Mouse (Mus musculus) megakaryocyte, embryonic 14.5 days (primary cell): ENCODE measurements around the gene Dok4.

ENCODE experiments used
- FLI1 ChIP-seq: IDR thresholded peaks from 2 replicates; pipeline ENCODE4 v1.6.1; 2012; ENCODE audit warnings: low read length, inconsistent platforms, mixed read lengths
- GATA1 ChIP-seq: IDR thresholded peaks from 3 replicates; pipeline ENCODE4 v1.6.1; 2012; ENCODE audit warnings: mixed read lengths, low read length, inconsistent platforms, borderline replicate concordance

DNA sequence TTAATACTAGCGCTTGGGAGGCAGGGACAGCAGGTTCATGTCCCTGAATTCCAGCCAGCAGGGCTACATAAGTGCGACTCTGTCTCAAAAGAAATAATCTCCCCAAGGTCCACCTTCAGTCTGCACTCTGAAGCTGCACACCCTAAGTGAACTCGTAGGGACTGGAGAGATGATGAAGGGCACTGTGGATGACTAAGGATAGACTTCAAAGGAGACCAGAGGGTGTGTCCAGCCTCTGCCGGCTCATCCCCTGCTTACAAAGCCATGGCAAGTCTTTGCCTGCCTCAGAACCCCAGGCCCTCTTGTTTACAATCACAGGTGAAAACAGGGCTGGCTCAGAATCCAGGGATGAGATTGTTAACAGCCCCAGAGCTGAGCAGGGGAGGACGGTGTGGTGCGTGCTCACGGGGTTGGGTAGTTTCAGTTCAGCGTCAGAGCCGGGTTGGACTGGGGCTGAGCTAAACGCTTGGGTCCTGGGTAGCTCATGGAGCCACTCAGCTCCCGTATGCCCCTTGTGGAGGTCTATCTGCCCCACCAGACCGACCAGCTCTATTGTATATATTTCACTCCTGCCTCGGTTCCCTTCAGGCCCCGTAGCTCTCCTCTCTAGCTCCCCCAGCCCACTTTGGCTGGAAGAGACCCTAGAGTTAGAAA, 12.4 kb upstream of the Dok4 start:
- TF ChIP-seq GATA1 (no peak), FLI1 (no peak)
